In genomic region chr5:34515096-34515495, GRCm38 (mm10) we compare ENCODE assay signal across 20 mouse cellular contexts.
"Had no signal": no experiment of that assay in that cellular context is flagged by ENCODE, and none has a peak within 500 bp of the region (broad histone marks: within the 10 kb centered on the region; RNA-seq: fewer than 3 reads in every experiment).

No protein-coding gene starts in this region.

- H3K9me3 ChIP-seq: liver, embryonic 13.5 days; liver, embryonic 15.5 days; lung, embryonic 15.5 days; midbrain, embryonic 10.5 days; midbrain, embryonic 12.5 days; neural tube, embryonic 13.5 days; neural tube, embryonic 15.5 days had no signal

- ATAC-seq: liver, postnatal 0 days; midbrain, embryonic 16.5 days had no signal

- H3K36me3 ChIP-seq: liver, embryonic 13.5 days; liver, embryonic 15.5 days; lung, embryonic 15.5 days; midbrain, embryonic 10.5 days; midbrain, embryonic 12.5 days; neural tube, embryonic 13.5 days; neural tube, embryonic 15.5 days had no signal

- DNase-seq: liver, embryonic 13.5 days; liver, postnatal 0 days; lung, adult 2 months; lung, postnatal 10 days; lung, postnatal 4 days; midbrain, embryonic 14.5 days; retina, postnatal 1 day; right cerebral cortex, adult 18-20 months; right cerebral cortex, postnatal 25 days; right cerebral cortex, postnatal 4 days; spleen, adult 18-20 months; thymus, adult 18-20 months; thymus, postnatal 25 days had no signal

- H3K27ac ChIP-seq: liver, embryonic 13.5 days; liver, embryonic 15.5 days; lung, embryonic 15.5 days; midbrain, embryonic 10.5 days; midbrain, embryonic 12.5 days; neural tube, embryonic 13.5 days; neural tube, embryonic 15.5 days had no signal

- H3K4me3 ChIP-seq: midbrain, embryonic 12.5 days; neural tube, embryonic 13.5 days had no signal

- H3K9ac ChIP-seq: lung, embryonic 15.5 days; midbrain, embryonic 12.5 days; neural tube, embryonic 13.5 days; neural tube, embryonic 15.5 days had no signal

- H3K4me2 ChIP-seq: midbrain, embryonic 12.5 days had no signal

- H3K27me3 ChIP-seq: liver, embryonic 13.5 days; lung, embryonic 15.5 days had no signal
